Mouse (Mus musculus) spleen, adult 2 months (tissue): ENCODE measurements at regions not wholly inside any gene's neighbourhood (a gene's known extent, or its start where the extent isn't known, plus 50 kb on each side); places are given as distances from the start of the nearest gene placed in this dataset.

Experiments
- CTCF ChIP-seq: fragments of 200-500 bp; IDR thresholded peaks from 2 replicates; pipeline ENCODE4 v1.5.1; 2011; ENCODE audit warnings: mild to moderate bottlenecking, inconsistent platforms; ENCODE audit not compliant: insufficient read depth, insufficient read length, insufficient replicate concordance; ENCODE audit errors: extremely low read depth
- POLR2A ChIP-seq: fragments of 200-500 bp; IDR thresholded peaks from 2 replicates; pipeline ENCODE4 v1.6.1; 2011; ENCODE audit warnings: low read depth, low read length, inconsistent platforms

DNA sequence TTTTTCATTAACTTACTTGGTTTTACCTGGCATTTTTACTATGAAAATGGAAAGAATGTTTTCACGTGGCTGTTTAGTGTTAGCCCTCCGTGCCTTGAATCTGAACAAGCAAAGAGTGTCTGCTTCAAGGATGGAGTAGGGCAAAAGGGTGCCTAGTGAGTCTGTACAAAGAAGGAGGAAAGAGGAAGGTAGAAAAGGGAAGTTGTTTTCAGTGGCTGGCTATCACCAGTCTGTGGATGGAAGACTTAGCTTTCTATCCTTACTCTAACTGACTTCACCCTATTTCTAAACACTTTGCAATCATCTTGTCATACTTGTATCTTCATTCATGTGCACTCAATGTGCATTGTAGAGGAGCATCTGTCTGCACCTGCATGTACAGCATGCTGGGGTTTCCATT, 993.2 kb downstream of the Car8 start:
- TF ChIP-seq CTCF (no peak), POLR2A (no peak)
